Mouse (Mus musculus) G1E (cell line): ENCODE measurements around the gene Pld5.

ENCODE experiments used
- CTCF ChIP-seq: IDR thresholded peaks from 2 replicates; pipeline ENCODE4 v1.5.1; 2012; ENCODE audit warnings: low read depth, low read length, inconsistent platforms, mixed read lengths
- GATA1 ChIP-seq: IDR thresholded peaks from 2 replicates; pipeline ENCODE4 v1.6.1; 2012; ENCODE audit warnings: borderline replicate concordance, low read length, inconsistent platforms, mixed read lengths
- TAL1 ChIP-seq: conservative IDR thresholded peaks from 2 replicates; pipeline ENCODE4 v1.6.1; 2012; ENCODE audit warnings: low read depth, low read length, inconsistent platforms, mixed read lengths

DNA sequence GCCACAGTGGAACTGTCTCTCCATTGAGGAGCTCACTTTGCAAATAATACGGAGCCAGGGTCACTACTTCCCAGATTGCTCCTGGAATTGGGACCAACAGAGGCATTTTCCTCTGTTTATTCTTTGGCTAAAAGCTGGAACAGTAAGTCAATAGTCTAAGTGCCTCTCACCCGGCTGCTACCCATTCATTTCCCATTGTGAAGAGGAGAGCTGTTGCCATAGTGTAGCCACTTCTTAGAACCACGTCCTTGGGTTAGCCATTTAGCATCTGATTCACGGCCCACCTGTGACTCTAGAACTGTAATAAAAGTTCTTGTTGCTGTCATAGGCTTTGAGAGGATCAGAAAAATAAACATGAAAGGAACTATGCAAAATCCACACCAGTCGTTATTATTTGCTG, 241.4 kb downstream of the Pld5 start:
- no peak for TF ChIP-seq CTCF
- TF ChIP-seq GATA1, result no peak
- no peak for TF ChIP-seq TAL1
